Mouse (Mus musculus) cerebellum, adult 18-20 months (tissue): ENCODE results near the gene Atad2b.
A peak's percentile ranks its signal among the peaks of the same experiment; 100 is the strongest.
"Not testable (repeated sequence)": the region's sequence is repeated elsewhere in the genome, so short reads cannot be mapped to it uniquely, and the experiment has no call there.

Source experiments
- DNase-seq, 2 experiments: peaks; one replicate each; pipeline ENCODE4 v3.0.0; 2021

Atad2b gene

GRCm38 (mm10) chr12:4916994-4917804, at the start of gene Atad2b:
Gene Atad2b, plus strand, starts transcription at chr12:4917353.
- DNase-seq = peak; percentile 98 to 100

DNA sequence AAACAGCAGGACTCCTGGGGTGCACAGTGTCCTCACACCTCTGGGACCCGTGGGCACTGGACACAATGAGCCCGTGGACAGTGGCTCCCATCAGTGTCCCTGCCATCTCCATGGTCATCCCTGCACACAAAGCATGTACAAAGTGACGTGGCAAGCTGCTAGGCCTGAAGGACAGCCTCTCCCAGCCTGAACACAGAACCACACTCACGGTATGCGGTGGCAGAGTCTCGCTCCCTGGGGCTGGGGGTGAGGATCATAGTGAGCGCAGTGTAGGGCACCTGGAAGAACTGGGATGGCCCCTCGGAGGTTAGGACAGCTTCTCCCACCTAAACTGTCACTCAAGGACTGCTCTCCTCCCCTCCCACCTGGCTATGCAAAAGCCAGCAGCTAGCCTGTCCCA, 48.2 kb upstream of the Atad2b start:
- DNase-seq = no peak

DNA sequence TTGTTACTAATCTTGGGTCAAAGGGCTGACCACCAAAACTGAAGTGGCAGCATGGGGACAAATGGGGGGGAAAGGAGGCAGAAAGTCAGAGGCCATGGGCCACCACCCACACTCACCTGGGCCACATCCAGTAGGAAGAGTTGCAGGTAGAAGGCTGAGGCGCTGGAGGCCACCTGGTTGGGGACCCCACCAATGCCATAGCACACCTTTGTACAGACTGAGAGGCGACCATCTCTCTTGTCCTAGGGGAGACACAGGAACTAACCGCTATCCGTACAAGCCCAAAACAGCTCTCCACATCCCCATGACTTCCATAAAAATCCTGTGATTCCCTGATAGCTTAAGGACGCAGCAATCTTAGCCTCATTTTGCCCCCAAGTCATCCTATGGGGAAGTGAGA, 45.9 kb upstream of the Atad2b start:
- no peak for DNase-seq

DNA sequence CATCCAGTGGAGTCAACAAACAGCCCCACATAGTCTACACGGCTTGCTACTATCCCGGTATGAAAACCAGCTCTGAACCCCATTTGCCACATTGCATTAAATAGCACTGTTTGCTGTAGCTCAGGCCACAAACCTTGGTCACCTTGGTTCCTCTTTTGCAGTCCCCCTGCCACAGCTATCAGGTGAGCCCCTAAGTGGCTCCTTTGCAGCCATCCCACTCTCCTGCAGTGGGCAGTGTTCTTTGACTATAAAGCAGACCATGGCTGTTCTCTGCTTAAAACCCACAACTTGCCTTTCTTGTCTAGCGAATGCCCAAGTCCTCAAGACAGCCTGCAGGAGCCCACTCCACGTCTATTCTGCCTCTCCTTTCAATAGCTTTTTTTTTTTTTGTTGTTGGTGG, 44.9 kb upstream of the Atad2b start:
- DNase-seq = no peak

DNA sequence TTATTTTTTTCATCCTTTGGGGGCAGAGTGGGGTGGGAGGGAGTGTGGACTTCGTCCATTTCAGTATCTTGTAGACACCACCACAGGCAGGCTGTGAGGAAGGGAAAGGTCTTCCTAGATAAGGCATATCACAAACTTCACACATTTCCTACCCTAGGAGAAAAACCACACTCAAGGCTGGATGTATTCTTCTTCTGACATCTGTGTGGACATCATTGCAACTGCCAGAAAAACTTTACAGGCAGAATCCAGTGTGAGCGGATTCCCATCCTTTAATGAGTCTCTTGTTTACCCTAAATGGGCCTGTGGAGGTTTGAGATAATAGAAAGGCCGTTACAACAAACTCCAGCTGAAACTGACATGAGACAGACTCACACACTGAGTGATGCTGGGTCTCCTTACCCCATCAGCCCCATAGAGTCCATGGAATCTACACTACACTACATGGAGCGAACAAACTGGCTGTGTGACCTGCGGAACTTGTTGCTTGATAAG, 44.1 kb upstream of the Atad2b start:
- DNase-seq = no peak

- DNase-seq = no peak
Measured at GRCm38 (mm10) chr12:4873531-4873930, 43.6 kb upstream of the Atad2b start.

DNA sequence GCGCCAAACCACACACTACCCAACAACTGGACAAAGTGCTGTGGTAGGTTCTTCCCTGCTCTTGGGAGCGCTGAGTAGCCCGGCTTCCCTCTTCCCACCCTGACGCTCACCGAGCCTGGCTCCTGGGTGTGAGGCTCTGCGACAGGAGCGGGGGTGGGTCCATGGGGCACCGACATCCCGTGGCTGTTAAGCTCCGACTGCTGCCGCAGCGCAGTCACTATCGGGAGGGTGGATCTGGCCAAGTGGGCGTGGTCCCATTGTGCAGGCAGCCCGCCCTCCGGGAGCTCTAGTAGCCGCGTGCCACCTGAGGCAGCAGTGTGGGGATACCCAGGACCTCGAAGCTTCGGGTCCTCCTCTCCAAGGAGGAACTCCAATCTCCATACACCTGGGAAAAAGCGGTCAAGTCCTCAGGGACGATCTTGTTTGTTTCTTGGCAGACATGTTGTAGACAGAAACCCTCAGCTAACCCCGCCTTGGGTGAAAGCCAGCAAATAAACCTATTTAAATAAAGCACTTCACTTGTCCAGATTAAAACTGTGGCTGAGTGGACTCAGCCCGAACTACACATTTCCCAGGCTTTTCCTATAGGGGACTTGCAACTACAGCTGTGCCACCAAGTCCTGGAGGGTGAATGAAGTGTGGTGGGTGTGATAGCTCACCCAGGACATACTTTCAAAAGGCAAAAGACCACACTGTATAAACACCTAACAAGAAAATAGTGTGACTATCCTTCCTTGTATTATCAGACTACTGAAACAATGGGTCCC, 42.8 kb upstream of the Atad2b start, which contains the start of gene Mfsd2b:
Gene Mfsd2b (minus strand): TSS at position 199 of the 767 bp plus-strand sequence.
- DNase-seq = peak; percentile 46 to 57

DNA sequence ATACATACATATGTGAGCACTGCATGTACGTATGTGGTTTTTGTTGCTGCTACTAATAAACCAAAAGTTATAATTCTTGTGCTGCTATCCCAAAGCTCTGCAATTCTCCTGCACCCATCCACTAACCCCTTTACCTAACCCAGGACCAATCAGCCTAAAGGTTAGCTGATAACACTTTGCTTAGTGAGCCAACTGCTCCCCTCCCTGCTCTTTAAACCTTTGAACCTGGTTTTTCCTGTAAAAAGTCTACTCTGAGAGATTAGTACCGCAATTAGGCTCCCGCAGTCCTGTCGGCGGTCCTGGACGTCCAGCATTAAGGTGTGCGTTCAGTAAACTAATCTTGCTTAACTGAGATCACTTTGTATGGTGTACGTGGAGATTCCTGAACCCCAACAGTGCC, 41.5 kb upstream of the Atad2b start:
- no peak for DNase-seq

GRCm38 (mm10) chr12:4878296-4878783, 38.8 kb upstream of the Atad2b start:
- no peak for DNase-seq

DNA sequence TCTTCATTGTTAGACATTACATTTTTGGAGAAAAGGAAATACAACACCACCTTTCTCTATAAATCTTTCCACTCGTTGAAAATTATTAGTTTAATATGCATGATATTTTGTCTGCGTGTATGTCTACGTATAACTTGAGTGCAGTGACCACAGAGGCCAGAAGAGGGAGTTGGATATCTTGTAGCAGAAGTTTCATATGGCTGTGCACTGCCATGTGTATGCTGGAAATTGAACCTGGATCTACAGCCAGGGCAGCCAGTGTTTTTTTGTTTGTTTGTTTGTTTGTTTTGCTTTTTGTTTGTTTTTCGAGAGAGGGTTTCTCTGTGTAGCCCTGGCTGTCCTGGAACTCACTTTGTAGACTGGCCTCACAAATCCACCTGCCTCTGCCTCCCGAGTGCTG, 38.1 kb upstream of the Atad2b start:
- no peak for DNase-seq

- DNase-seq = no peak
Measured at GRCm38 (mm10) chr12:4882086-4882485, 35.1 kb upstream of the Atad2b start.

- no peak for DNase-seq
Measured at GRCm38 (mm10) chr12:4885062-4885461, 32.1 kb upstream of the Atad2b start.

DNA sequence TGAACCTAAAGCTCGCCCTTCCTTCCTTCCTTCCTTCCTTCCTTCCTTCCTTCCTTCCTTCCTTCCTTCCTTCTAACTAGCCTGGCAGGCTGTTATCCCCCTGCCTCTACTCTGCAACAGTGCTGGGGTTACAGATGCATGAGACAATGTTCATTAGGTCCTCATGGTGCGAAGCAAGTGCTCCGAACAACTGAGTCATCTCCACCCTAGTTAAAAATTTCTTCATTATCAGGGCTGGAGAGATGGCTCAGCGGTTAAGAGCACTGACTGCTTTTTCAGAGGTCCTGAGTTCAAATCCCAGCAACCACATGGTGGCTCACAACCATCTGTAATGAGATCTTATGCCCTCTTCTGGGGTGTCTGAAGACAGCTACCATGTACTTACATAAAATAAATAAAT, 30.6 kb upstream of the Atad2b start:
- not testable (repeated sequence) for DNase-seq

DNA sequence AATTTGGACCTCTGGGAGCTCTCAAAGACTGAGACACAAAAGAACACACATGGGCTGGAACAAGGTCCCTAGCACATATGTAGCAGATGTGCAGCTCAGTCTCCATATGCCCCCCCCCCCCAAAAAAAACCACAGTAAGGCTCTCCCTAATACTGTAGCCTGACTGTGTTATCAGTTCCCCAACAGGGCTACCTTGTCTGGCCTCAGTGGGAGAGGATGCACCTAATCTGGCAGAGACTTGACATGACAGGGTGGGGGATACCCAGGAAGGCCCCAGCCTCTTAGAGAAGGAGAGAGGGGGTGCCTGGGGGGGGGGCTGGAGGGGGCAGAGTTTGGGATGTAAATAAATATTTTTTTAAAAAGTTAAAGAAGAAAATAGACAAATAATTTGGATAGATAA, 28.4 kb upstream of the Atad2b start:
- DNase-seq = no peak

- no peak for DNase-seq
Measured at GRCm38 (mm10) chr12:4889251-4889650, 27.9 kb upstream of the Atad2b start.

- no peak for DNase-seq
Measured at GRCm38 (mm10) chr12:4889891-4890290, 27.3 kb upstream of the Atad2b start.

- DNase-seq = no peak
Measured at GRCm38 (mm10) chr12:4898024-4898423, 19.1 kb upstream of the Atad2b start.

- peak; percentile 15 to 21 for DNase-seq
Measured at GRCm38 (mm10) chr12:4905946-4906345, 11.2 kb upstream of the Atad2b start.

DNA sequence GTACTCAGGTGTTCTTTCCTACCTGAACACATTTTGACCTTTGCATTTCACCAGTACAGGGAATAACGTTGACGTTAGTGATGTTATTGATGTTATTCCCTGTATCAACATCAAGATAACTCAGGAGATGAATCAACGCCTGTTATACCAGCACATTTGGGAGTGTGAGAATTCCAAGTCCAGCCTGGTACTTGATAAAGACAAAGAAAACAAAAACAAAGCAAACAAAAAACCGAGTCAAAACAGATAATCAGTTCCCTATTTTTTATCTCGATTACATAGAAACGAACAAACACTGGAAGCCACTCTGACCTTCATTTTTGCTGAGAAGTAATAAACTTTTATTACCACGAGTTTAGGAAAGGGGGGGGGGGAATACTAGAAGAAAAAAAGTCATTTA, 10.7 kb upstream of the Atad2b start:
- DNase-seq = no peak

- peak; percentile 95 to 99 for DNase-seq
Measured at GRCm38 (mm10) chr12:4906951-4907906, 9.9 kb upstream of the Atad2b start, which contains the start of gene Ubxn2a. Gene Ubxn2a, minus strand, starts transcription at chr12:4907705.

DNA sequence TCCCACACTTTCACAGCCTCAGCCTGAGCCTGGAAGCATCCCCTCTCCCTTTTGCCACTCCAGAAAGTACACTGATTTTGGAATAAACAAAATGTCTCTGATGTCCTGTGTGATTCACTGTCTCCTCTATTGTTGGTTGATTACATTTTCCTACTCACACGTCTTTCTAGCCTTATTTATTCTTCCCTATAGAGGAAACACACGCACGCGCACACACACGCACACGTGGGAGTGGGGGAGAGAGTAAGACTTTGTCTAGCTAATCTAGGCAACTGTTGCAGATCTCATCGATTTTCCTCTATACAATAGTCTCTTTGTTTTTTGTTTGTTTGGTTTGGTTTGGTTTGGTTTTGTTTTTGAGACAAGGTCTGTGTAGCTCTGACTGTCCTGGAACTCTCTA, 8.8 kb upstream of the Atad2b start:
- no peak for DNase-seq

- not testable (repeated sequence) for DNase-seq
Measured at GRCm38 (mm10) chr12:4910496-4910895, 6.7 kb upstream of the Atad2b start.
